Mouse (Mus musculus): ENCODE measurements around the gene Acsl6.
"Not testable (repeated sequence)": the region's sequence is repeated elsewhere in the genome, so short reads cannot be mapped to it uniquely, and the experiment has no call there.

The Acsl6 gene

DNA sequence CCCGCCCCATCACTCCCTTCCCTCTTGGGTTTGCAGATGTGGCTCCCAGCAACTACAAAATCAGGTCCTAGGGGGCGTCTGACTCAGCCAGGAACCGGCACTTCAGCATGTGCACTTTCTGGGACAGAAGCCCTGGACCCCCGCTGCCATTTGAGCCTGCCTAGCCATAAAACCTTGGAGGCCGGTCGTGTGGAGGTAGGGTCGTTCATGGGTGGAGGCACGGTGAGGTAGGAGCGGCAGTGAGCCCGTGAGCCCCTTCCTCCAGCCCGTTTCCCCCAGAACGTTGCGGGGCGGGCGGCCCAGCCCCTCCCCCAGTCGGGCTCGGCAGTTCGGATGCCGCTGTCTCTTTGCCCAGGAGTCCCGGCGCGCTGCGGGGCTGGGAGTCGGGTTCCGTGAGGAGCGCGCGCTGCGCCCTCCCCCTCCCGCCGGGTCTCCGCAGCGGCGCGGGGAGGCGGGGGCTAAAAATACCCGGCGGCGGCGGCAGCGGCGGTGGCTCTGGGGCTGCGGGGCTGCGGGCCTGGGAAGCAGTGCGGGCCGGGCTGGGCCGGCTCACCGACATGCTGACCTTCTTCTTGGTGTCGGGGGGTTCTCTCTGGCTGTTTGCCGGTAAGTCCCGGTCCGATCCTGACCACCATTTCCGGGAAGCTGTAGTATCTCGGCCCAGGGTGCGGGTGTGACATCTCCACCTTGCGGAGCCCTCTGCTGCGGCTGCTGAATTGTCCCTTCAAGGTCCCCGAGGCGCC, at the start of gene Acsl6:
Gene Acsl6 (plus strand): TSS at position 71 of the 743 bp plus-strand sequence.
- no peak for DNase-seq (ENCODE audit: extremely low read depth, low read depth, low spot score)

DNA sequence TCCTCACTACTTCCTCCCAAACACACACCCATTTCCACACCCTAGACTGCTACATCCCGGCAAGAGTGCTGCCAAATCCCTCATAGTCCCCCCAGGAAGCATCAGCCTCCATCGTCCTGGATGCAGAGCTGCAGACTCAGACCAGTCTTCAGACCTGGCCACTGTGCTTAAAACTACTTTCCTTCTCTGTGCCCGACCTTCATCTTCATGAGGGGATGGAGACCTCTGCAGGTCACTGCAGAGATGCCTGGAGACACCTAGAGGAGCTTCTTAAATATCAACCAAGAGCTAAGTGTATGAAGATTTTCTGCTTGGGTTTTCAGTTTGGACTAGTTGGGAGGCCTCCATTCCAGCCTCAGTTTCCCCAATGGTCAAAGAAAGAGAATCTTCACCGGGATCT, 49.5 kb upstream of the Acsl6 start:
- no peak for DNase-seq (ENCODE audit: extremely low read depth, low read depth, low spot score)

DNA sequence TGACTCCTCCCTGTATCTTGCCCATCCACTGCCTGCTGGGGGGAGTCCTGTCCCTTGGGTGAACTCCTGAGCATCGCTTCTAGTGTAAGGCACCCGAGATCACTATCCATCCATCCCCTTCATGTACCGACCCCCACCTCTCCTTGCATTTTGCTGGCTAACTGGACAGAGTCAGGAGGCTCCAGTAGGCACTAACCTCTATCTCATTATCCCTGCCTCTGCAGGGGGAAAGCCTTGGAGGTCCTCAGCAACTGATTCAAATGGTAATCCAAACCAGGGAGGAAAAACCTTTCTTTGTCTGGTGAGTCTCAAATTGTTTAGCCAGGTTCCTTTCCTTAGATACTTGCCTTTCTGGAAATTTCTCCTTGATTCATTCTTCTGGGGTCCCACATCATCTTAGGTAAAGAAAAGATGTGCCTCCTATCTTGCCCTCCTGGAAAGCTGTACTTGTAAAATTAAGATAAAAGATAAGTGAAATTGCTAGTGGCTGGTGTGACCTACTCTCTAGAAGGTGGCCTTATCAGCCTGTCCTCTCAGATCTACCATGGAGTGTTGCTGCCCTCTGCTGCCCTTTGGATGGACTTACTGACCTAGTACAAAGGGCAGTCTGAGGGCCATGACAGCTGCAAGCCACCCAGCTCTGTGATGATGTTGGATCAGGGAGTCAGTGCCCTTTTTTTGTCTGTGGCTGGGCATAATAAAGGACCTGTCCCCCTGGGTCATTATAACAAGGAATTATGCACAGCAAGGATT, 46.8 kb upstream of the Acsl6 start:
- no peak for DNase-seq (ENCODE audit: extremely low read depth, low read depth, low spot score)

DNA sequence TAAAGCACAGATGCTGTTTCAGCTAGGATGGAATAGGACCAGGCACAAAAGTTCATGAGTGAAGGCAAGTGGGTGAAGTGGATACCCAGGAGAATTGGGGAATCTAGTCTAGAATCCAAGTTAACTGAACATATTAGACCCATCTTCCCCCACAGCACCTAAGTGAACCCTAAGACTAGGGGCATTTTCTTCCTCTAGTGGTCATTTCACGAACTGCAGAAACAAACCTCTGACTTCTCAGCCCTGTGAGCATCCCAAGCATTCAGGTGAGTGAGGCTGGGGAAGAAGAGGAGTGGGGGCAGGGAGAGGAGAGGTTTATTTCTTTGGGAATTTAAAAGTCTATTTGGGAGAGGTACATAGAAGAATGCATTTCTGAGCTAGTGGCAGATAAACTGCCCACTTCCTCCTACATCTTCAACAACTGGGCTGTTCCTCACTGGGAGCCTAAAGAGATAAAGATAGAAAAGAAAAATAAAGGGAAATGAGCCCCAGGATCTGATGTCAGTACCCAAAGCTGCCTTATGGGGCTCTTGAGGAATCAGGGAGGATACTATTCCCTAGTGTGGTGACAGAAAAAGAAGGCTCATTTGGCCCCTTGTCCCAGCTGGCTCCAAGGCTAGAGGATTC, 40.1 kb upstream of the Acsl6 start:
- no peak for DNase-seq (ENCODE audit: extremely low read depth, low read depth, low spot score)

DNA sequence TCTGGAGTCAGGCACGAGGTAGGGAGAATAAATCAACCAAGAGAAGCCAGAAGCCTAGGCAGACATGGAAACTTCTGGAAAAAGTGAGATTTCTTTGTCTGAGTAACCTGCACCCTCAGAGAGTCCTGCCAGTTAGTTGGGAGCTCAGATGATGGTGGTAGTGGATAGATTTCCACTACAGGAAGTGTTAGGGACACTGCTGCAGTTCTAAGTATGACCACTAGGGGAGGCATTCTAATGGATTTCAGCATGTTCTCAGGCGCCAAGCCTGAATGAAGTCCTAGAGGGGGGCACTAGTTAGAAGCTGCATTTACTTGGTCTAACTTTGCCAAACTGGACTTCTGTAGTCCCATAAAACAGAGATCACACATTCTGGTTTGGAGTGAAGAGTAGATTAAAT, 39.1 kb upstream of the Acsl6 start:
- DNase-seq (ENCODE audit: extremely low read depth, low read depth, low spot score) = no peak

DNA sequence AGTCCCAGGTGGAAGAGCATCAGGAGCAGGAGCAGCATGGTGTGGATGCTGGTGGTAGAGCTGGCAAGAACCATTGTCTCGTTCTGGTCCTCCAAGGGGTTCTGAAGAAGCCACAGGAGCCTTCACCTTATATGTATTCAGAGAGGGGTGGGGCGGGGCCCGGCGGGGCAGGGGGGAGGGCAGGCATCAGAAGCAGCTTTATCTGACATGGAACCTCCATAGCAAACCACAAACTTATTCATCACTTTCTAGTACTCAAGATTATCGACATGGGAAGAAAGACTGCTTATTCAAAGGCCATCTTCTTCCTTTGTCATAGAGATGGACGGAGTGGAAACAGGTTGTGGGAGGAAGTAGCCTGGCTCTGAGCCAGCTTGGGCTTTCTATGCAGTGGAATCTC, 36.4 kb upstream of the Acsl6 start, which contains the start of gene Il3:
Gene Il3 (minus strand): TSS at position 101 of the 400 bp plus-strand sequence.
- DNase-seq (ENCODE audit: extremely low read depth, low read depth, low spot score) = no peak

DNA sequence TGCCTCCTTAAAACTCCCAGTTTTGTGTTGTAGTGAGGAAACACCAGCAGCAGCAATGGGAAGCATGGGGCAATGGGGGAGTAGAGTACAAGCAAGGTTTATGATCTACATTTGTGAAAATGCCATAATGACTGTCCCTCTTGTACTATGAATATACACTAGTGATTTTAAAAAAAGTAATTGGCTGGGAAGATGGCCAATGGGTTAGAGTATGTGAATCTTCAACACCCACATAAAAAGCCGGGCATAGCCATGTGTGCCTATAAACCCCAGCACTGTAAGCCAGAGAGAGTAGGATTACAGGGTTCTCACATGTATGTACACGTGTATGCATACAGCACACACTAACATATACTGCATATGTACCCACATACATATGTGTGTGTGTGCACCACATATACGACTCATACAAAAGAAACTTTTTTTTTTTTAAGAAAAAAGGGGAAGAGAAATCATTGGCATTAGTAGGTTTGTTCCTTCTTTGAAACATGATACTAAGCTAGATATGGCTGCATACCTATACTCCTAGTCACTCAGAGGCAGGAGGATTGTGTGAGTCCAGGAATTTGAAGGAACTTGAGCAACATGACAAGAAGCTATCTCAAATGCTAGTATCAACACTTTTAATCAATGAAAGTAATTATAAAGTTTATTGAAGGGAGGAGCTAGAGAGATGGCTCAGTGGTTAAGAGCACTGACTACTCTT, 34.3 kb upstream of the Acsl6 start:
- no peak for DNase-seq (ENCODE audit: extremely low read depth, low read depth, low spot score)

DNA sequence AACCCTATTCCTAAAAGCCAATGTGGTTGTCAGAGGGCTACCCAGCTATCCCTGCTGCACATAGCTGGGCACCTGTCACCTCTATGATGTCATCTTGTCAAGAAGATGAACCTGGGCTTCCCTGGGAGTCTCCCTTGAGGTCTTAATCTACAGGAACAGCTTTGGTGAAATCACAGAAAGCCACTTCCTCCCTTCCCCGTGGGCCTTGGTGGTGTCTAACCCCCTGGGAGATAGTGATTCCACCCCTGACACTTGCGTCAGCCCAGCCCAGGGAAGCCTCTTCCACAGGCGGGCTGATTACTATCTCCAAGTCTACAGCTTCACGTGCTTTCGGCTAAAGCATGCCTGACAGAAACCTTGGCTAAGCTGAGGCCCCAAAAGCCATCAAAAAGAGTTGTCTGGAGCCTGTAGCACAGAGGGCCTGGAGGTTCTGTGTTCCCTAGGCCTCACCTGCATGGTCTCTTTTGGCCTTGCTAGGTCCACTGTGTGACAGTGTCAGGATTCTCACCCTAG, 32.1 kb upstream of the Acsl6 start:
- DNase-seq (ENCODE audit: extremely low read depth, low read depth, low spot score) = no peak

DNA sequence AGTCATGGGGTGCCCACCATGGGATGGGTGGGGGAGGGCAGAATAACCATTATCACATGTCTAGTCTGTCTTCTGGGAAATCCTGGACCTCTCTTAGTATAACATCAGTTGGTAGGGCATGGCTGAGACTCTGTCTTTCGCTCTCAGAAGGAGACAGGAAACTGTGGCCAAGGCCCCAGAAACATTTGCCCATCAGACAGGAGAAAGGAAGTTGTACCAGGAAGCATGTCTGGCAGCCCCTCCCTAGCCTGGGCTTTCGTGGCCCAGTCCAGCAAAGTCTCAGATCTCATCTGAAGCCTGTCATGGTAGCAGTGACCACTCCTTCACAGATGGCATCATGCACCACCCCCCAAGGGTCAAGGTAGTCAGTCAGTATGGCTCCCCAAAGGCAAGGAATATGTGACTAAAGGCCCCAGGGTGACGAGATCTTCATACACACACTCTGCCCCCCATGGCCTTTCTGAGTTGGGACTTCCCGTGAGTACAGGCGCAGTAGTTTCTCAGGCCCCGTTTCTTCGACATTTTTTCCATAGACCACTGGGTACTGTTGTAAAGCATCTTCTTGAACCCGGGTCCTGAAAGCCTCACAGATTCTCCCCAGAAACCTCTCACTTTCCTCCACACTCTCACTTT, 15.7 kb upstream of the Acsl6 start:
- no peak for DNase-seq (ENCODE audit: extremely low read depth, low read depth, low spot score)

DNA sequence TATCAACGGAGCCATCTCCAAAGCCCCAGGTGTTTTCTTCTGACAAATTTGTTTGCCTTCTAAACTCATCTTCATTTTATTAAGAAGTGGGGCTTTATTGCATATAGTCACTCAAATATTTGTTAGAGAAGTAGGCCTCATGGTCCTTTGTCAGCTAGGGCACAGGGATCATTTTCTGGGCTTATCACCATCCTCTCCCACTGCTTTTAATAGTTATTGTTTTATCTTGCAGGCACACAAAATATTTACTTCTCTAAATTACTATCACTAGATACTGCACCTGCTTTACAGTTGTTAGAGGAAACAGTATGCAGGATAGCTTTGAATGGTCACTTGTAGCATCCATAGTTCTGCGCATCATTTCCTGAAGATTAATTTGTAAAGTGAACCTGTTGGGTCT, 11.4 kb upstream of the Acsl6 start:
- DNase-seq (ENCODE audit: extremely low read depth, low read depth, low spot score) = no peak

DNA sequence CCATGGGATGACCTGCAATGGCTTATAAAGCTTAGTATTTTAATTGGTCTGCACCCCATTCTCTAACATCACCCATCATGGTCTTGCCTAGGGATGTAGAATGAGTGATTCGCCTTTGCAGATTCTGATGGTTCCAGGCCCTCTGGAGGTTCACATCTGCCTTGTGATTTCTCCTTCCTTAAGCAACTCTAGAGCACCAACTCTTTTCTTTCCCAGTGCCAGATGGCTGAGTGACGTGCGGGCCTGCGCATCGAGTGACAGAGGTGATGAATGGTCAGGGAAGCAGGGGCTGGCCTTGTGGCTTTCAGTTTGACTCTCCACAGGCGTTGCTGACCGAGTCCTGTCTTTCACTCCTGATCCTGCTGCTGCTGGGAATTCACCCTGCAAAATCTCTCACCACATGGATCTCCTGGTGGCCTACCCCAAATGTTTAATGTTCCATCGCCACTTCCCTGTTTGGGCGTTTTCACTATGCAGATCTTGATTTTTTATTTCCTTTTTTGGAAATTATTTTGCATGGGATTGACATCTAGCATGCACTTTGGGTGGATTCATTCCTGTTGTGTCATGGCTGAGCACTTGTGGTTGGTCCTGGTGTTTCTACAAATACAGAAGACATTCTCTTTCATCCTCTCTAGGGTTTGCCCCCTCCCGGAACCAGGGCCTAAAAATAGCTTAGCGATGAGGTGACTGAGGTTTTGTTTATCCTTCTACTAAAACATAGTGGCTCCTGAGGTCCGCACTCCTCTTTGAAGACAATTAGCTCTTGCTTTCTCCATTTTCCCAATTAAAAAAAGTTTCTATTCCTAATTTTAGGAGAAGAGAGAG, 9.4 kb upstream of the Acsl6 start:
- DNase-seq (ENCODE audit: extremely low read depth, low read depth, low spot score) = no peak

DNA sequence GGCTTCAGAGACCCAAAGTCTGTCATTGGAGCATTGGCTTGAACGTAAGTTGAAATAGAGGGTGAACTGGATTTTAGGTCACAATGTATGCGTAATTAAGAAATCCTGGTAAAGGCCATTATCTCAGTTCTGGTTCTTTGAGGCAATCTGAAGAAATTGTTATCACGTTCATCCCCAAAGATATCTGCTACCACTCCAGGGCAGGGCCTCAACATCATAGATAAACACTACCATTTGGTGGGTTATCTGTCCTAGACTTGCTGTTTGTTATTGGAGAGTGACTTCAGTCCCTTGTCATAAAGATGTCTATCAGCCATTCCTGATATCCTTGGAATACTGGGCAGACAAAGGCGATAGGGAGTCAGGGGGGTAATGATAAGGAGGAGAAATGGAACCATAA, 7.6 kb upstream of the Acsl6 start:
- DNase-seq (ENCODE audit: extremely low read depth, low read depth, low spot score) = no peak

DNA sequence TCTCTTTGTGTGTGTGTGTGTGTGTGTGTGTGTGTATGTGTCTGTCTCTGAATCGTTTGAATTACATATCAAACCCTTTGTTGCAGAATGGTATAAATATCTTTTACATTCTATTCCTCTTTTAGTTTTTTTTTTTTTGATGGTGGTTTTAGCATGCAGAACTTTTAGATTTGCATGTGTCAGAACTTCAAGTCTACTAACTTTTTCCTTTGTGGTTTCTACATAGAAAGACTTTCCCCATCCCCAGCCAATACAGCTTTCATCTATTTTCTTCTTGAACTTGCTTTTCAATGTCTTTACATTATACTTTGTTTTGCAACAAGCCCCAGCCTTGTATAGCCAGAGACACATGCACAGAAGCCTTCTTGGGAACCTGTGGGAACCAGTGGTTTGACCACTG, 6.9 kb upstream of the Acsl6 start:
- DNase-seq (ENCODE audit: extremely low read depth, low read depth, low spot score) = no peak

DNA sequence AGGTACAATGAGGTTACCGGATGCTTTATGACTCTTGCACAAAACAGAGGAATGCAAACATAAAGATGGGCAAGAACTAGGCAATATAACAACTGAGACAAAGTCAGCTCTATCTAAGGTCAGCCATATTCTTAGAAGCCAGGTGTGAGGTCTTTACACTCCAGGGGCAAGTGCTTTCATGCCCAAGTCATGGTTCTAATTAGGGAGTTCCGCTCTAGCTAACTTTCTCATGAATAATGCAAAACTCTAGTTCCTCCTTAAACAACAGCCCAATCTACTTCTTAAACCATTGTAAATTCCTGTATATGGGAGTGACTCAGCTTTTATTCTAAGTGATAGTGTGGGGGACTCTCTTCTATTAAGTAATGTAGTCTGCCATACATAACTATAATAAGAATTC, 6.1 kb upstream of the Acsl6 start:
- not testable (repeated sequence) for DNase-seq (ENCODE audit: extremely low read depth, low read depth, low spot score)

DNA sequence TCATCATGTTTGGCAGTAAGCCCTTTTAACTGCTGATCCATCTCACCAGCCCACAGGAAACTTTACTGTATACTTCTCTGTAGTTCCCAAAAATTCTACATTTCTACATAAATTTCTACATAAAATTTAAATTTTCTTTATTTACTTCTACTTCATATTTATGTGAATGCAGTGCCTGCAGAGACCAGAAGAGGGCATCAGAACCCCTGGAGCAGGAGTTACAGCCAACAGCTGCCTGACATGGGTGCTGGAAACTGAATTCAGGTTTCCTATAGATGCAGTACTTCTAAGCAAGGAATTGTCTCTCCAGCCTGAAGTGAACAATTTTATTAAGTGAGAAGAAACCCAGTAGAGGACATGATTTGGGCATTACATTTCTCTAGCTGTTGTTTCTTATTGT, 4.8 kb upstream of the Acsl6 start:
- no peak for DNase-seq (ENCODE audit: extremely low read depth, low read depth, low spot score)

DNA sequence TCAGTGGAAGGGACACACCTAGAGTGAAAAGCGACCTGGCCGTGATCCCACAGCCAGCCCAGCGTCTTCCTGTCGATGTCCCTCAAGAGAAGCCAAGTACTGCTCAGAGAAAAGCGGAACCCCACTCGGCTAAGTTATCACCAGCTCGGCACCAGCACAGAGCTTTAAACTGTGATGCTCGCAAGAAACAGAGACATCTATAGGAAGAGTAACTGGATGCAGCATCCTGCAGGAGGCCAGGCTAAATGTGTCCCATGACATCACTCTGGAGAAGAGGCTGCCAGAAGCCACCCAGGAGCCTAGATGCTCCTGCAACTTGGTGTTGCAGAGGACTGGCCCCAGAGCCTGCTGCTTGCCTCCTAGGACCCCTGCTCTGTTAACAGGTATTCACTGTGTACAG, 1.6 kb upstream of the Acsl6 start:
- DNase-seq (ENCODE audit: extremely low read depth, low read depth, low spot score) = no peak

DNA sequence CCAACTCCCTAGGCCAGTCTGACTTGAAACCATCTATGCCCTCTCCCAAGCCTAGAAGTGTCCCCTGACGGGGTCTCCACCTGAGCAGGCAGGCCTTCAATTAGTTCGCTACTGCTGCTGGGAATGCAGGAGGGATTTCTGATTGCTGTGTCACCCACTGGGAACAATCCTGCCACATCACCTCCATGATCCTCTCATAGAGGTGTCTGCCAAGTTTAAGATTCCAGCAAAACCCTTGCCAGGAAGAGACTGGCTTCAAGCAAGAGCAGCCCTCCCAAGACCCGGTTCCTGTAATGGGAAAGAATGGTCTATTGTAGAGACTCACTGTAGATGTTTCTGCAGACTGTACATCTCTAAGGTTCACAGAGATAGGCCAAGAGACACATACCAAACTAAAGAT, 992 bp upstream of the Acsl6 start:
- no peak for DNase-seq (ENCODE audit: extremely low read depth, low read depth, low spot score)

DNA sequence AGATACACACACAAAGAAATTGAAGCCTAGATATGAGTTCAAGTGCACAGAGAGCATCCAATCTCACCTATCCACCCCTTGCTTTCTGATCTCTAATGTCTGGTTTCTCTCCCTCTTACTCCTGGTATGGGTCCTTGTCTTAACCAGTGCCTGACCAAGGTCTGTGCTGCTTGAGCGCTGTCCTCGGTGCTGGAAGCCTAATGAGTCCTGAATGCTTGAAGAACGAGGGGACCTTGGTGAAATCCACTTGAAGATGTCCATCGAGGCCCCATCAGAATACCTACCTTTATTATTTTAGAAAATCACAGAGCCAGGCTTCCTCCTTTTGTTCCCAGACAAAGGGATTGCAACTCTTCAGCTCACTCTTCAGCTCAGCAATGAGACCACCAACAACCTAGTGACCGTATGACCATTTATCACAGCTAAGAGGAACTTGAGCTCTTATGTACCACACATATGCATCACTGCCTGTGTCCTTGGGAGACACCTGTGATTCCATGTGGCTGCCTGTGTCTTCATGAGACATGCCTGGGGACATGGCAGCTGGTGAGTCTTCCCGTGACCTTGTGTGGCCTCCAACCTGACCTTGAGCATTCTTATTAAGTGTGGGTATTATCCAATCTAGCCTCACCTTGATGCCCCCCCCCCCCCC, 396 bp upstream of the Acsl6 start:
- DNase-seq (ENCODE audit: extremely low read depth, low read depth, low spot score) = no peak

DNA sequence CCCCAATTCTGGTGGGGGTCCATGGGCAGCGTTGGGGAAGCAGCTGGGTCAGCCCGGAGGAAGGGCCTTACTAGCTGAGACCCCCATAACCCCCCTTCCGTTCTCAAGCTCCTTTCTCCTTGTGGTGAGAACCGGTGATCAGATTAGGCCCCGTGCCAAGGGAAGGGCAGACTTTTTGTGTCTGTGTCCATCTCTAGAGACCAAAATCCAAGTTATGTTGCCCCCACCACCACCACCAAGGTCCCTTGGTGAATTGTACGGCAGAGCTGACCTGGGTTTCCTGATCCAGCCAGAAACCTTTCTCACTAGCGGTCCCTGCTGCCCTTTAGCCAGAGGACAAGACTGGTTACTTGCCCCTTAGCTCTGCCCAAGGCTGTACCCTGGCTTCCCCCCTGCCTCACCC, 874 bp downstream of the Acsl6 start:
- no peak for DNase-seq (ENCODE audit: extremely low read depth, low read depth, low spot score)

Data from fat pad, adult 2 months (tissue).